Mouse (Mus musculus) frontal cortex, postnatal 14 days (tissue): ENCODE measurements around the gene Dysf.

Source experiments
- DNase-seq, 2 experiments: peaks; one replicate each; pipeline ENCODE4 v3.0.0; 2022; ENCODE audit warnings: low spot score in 2 of 2

Gene Dysf

GRCm38 (mm10) chr6:84119731-84120530, 111.5 kb downstream of the Dysf start:
- DNase-seq, result no peak

- DNase-seq, result no peak
Measured at GRCm38 (mm10) chr6:84124609-84125008, 116.2 kb downstream of the Dysf start.

DNA sequence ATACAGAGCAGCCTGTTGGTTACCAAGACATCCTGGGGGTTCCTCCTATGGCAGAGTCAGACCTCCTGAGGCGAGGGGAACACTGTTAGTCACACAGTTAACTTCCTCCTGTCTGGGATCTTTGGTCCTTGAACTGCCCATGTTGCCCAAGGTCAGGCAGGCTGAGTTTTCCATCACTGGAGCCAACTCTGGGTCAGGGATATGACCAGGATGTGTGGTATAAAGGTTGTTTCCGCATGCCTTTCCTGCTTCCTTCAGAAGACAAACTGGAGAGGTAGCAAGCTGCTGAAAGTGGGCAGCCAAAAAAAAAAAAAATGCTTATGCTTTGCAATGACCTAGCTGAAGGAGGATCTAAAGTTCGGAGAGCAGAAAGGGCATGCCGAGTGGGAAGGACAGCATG, 116.7 kb downstream of the Dysf start:
- DNase-seq, result no peak

DNA sequence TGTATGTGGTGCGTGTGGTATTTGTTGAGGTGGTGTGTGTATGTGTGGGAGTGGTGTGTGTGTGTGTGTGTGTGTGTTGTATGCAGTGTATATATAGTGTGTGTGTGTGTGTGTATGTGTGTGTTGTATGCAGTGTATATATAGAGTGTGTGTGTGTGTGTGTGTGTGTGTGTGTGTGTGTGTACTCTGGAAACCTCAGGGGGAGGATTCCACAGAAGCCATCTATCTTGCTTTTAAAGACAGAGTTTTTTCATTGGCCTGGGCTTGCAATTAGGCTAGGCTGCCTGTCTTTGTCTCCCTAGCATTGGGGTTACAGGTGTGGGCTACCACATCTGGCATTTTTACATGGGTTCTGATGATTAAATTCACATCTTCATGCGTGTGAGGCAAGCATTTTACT, 119.8 kb downstream of the Dysf start:
- no peak for DNase-seq

DNA sequence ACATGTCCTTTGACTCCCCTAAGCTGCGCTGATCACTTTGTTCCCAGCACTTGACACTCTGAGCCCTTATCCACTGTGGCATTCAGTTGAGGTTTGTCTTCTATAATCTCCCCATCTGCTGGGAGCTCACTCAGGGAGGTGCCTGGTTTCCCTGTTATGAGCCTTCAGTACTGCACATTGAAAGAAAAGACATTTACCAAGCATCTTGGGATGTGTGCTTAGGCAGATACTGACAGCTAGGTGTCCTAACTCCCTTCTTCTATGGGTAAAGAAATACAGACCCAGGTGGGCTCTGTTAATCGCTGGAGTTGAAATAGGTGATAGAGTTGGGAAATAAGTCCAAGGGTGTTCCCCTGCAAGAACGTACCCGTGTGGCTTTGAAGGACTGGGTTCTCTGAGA, 122.5 kb downstream of the Dysf start:
- DNase-seq, result no peak

- DNase-seq, result no peak
Measured at GRCm38 (mm10) chr6:84131539-84131938, 123.1 kb downstream of the Dysf start.

DNA sequence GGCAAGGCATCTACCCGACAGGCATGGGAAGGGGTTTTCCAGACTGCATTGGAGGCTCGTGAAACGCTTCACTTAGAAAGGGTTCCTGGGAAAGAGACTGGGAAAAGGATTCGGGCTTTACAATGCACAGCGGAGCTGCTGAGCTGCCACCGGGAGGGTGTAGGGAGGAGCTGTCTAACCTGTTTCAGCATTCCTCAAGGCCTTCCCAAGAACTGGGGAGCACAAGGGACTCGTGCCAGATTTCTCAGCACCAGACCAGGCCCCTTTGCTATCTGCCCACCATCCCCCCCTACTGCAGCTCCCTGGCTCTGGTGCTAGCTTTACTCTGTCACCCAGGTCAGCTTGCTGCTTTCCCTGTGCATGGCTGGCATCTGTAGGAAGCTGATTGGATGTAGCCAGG, 124.7 kb downstream of the Dysf start:
- no peak for DNase-seq

DNA sequence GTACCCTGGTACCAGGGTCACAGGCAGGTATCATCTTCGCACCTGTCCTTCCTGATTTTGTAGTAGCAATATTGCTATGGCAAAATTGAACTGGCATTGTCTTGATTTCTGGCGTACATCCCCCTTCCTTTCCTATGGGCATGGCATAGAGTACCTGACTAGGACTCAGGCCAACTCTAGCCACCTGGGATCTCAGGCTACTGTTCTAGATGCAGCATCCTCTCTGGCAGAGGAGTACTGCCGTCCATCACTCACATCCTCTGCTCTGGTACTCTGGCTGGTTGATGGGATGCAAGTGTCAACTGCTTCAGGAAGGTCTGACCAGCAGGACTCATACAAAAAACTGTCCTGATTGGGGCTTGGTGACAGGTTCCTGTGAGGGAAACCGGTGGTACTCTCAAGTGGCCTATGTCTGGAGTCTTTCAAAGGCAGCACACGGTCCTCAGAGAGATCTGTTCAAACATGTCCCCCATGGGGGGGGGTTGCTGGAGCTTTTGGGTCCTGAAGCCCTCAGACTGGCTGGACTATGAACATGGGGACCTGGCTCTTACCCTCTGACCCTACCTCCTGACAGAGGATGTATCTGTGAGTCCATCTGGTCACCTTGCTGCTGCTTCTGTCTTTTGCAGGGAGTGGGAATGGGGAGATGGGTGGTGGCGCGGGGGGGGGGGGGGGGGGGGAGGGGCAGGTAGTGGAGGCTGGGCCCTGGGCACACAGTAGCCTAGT, 125.8 kb downstream of the Dysf start:
- DNase-seq, result no peak

- DNase-seq, result no peak
Measured at GRCm38 (mm10) chr6:84134722-84135394, 126.5 kb downstream of the Dysf start.

GRCm38 (mm10) chr6:84135709-84136108, 127.3 kb downstream of the Dysf start:
- no peak for DNase-seq

DNA sequence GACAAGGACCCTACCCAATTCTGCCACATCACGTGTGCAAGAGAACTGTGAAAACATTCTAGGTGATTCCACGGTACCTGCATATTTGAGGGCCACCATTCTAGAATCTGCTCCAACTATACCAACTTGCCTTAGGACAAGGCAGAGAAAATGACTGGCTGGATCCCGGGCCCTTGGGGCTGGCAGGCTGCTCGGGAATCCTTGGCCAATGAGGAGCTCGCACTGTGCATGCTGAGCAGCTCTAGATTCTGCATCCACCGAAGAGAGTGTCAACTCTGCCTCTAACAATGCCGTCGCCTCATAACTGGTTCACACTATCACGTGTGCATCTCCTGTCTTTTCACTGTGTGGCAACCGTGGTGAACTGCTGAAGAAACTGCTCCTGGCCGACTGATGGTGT, 128.0 kb downstream of the Dysf start:
- no peak for DNase-seq

- DNase-seq, result no peak
Measured at GRCm38 (mm10) chr6:84139932-84140331, 131.5 kb downstream of the Dysf start.

DNA sequence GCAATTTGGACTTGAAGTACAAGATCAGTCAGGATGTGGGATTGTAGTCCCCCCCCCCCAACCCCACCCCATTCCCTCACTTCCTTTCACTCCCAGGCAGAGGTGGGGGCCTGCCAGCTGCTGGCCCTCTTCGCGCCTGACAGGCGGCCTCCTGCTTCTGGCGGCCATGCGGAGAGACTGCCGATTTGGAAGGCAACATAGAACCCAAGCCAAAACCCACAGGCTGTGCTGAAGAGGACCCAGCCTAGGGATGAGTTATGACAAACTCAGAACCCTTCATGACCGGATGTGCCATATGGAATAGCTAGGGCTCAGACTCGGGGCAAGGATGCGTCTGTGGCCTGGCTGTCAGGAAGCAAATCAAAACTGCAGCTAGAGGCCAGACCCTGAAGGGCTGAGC, 134.1 kb downstream of the Dysf start:
- DNase-seq, result no peak

DNA sequence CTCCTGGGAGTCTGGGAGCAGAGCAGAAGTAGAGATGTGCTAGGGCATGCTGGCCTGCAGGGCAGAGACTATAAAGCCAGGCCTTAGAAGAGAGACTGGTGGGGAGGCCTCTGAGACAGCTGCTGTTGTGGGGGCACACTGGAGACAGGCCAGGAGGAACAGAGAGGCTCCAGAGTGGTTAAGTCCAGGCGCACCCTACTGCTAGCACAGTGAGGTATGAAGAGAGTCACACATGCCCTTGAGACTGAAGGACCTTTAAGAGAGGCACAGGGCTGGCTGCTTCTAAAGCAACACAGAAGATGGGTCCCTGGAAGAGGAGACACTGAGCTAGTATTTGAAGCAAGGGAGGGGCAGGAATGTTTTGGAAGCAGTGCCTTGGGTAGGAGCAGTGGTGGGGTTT, 134.9 kb downstream of the Dysf start:
- DNase-seq, result no peak

DNA sequence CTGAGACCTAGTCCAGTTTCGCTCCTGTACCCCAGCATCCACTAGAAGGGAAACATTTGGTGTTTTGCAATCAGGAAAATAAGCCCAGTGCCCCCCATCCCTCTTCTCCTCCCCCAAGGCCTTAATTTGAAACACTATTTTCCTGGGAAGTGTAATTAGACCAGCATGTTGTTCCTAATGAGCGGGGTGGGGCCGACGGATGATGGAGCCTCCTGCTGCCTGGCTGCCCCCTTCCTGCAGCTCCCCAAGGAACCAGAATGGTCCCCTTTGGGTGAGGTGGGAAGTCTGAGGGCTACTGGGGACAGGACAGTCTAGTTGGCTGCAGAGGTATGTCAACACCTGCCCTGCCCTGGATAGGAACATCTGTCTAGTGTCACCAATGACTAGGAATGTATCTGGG, 136.0 kb downstream of the Dysf start:
- no peak for DNase-seq

GRCm38 (mm10) chr6:84147206-84148004, 139.0 kb downstream of the Dysf start:
- no peak for DNase-seq

DNA sequence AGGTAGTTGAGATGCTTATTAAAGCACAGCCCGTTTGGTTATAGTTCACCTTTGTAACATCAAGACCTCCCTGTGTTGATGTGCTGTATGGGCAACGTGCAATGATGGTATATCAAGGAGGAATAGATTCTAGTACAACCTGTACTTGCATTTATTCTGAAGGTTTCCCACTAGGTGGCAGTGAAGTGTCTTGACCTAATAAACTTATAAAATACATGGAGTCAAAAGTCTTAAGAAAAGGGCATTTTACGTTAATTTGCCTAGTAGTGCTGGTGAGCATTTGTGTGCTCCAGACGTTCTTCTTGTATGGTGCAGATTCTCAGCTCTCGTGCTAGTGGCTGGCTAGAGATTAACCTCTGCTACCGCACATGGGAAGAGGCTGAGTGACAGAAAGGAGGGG, 140.1 kb downstream of the Dysf start:
- no peak for DNase-seq

DNA sequence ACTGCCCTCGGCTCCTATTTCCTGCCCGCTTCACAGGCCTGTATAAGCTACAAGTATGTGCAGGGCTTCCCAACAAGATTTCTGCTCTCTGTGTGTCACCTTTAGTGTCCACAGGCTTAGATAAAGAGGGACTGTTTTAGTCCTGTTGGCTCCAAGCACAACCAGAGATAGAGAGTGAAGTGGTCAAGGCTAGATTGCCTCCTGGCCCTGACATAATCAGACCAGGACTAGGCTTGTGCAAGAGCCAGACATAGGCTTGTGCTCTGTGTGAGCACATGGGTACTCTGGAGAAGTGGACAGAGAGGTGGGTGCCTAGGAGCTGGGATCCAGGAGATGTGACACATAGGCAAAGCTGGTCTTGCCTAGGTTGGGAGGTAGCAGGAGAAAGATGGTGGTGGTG, 146.1 kb downstream of the Dysf start:
- DNase-seq, result no peak

- no peak for DNase-seq
Measured at GRCm38 (mm10) chr6:84155765-84156164, 147.4 kb downstream of the Dysf start.

DNA sequence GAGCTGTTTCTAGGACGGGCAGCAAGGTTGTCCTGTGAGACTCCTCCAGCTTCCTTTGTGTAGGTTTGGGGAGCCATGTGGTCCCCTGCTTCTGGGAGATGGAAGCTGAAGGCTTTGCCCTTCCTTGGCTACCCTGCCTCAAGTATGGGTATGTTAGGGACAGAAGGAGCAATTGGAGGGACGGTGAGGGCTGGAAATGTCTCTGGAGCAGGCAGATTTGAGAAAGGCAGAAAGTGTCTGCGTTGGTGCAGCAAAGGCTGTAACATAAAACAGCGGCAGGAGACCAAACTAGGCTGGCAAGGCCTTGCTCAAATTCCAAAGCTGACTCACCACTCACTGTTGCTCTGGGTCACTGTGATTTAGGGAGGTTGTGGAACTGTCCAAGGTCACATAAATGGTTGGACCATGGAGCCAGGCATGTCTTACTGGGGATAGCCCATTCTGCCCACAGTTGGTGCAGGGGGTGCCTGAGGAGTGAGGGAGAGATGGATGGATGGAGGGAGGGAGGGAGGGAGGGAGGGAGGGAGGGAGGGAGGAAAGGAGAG, 148.2 kb downstream of the Dysf start:
- DNase-seq, result no peak

GRCm38 (mm10) chr6:84159046-84159445, 150.7 kb downstream of the Dysf start:
- DNase-seq, result no peak

DNA sequence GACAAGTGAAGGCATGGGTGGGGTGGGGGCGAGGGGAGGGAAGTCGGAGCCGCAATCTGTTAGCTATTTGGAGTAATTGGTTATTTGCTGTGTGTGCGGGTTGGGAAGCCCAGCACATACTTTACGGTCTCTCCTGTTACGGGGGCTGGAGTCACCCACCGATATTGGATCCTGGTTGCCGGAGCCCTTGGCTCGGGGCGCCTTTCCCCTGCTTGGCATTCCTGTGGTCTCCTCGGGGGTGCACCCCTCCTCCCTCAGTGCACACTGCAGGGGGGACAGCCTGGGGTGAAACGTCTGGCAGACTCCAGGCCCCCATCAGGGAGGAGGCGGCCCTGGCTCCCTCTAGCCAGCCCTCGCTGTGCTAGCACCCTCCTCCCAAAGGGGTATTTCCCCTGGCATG, 159.2 kb downstream of the Dysf start:
- DNase-seq, result no peak
